Mouse (Mus musculus) midbrain, embryonic 12.5 days (tissue): Measurements from ENCODE around the gene Gm20388. TPM values are rescaled to one million over a fixed set of nuclear protein-coding genes. Genes with fewer than 3 reads are reported as not detected.

Source experiments
- ATAC-seq: fragments of 200-750 bp; cut with Nextera tagmentation; 2 replicates; pipeline ENCODE4 v1.8.0; 2017; ENCODE audit warnings: low read depth, moderate TSS enrichment, moderate library complexity; ENCODE audit not compliant: low FRiP score
- H3K27ac ChIP-seq: fragments of 300-500 bp; sonication (generic); replicated peaks from 2 replicates; pipeline ENCODE4 v1.5.1; 2016; ENCODE audit warnings: mild to moderate bottlenecking
- H3K27me3 ChIP-seq: fragments of 300-500 bp; sonication (generic); 2 replicates; pipeline ENCODE4 v1.6.1; 2016; ENCODE audit warnings: mild to moderate bottlenecking
- H3K36me3 ChIP-seq: fragments of 300-500 bp; sonication (generic); 2 replicates; pipeline ENCODE4 v1.6.1; 2016
- H3K4me1 ChIP-seq: fragments of 300-500 bp; sonication (generic); 2 replicates; pipeline ENCODE4 v1.6.1; 2016
- H3K4me2 ChIP-seq: fragments of 300-500 bp; sonication (generic); replicated peaks from 2 replicates; pipeline ENCODE4 v1.6.1; 2016; ENCODE audit warnings: mild to moderate bottlenecking, moderate library complexity
- H3K4me3 ChIP-seq: fragments of 300-500 bp; sonication (generic); 2 replicates; pipeline ENCODE4 v1.5.1; 2016; ENCODE audit warnings: mild to moderate bottlenecking
- H3K9ac ChIP-seq: fragments of 300-500 bp; sonication (generic); replicated peaks from 2 replicates; pipeline ENCODE4 v1.6.1; 2016; ENCODE audit warnings: mild to moderate bottlenecking, moderate library complexity
- H3K9me3 ChIP-seq: fragments of 300-500 bp; sonication (generic); 2 replicates; pipeline ENCODE4 v1.6.1; 2016; ENCODE audit warnings: mild to moderate bottlenecking
- WGBS: fragments of 180-500 bp; shearing (Covaris S2); methylation state at CpG from one replicate; pipeline ENCODE4 v1.1.7; 2016; 5-methylcytosine and 5-hydroxymethylcytosine counted together
- polyA plus RNA-seq: library from polyadenylated mRNA; unstranded; fragments of >200 nt; fragmentation: Nextera tagmentation; extraction: Ambion mirVana; gene quantifications from 2 replicates; pipeline ENCODE4 v1.2.1, GENCODE M21; 2016

The Gm20388 gene
- polyA plus RNA-seq, 1 experiment from 2014 or later, result not detected

- H3K27ac ChIP-seq, result no peak overlapping the region
These were observed 2913.9 kb downstream of the Gm20388 start for GRCm38 (mm10) chr8:122824571-122824970.

GRCm38 (mm10) chr8:122824986-122825385 is 2914.3 kb downstream of the Gm20388 start:
- H3K27me3 ChIP-seq, result peaks cover 10% of the 10 kb centered on the region; the same call in 1 of the 2 replicates
- 80% methylated on average over 9 of the region's 9 CpGs for WGBS
- H3K4me2 ChIP-seq, result no peak overlapping the region
- no peak overlapping the region for H3K9ac ChIP-seq
- H3K4me1 ChIP-seq, result peaks cover 14% of the 10 kb centered on the region; the same call in 1 of the 2 replicates
- ATAC-seq, result no peak
- H3K9me3 ChIP-seq, result no peaks in the 10 kb centered on the region
- H3K36me3 ChIP-seq, result no peaks in the 10 kb centered on the region
- H3K4me3 ChIP-seq, result no peak overlapping the region
- no peak overlapping the region for H3K27ac ChIP-seq

More at GRCm38 (mm10) chr8:122824571-122824970, 2913.9 kb downstream of the Gm20388 start:
- no peak for ATAC-seq
- no peak overlapping the region for H3K4me2 ChIP-seq
- H3K9ac ChIP-seq, result no peak overlapping the region
- H3K27me3 ChIP-seq, result peaks cover 10% of the 10 kb centered on the region; the same call in 1 of the 2 replicates
- peaks cover 14% of the 10 kb centered on the region; the same call in 1 of the 2 replicates for H3K4me1 ChIP-seq
- 50% methylated on average over 5 of the region's 5 CpGs for WGBS
- H3K4me3 ChIP-seq, result no peak overlapping the region
- no peaks in the 10 kb centered on the region for H3K36me3 ChIP-seq
- H3K9me3 ChIP-seq, result no peaks in the 10 kb centered on the region

- Histone ChIP-seq H3K4me1 (peaks cover 14% of the 10 kb centered on the region; the same call in 1 of the 2 replicates), H3K27ac (no peak overlapping the region), H3K4me3 (no peak overlapping the region), H3K9me3 (no peaks in the 10 kb centered on the region), H3K27me3 (peaks cover 10% of the 10 kb centered on the region; the same call in 1 of the 2 replicates), H3K9ac (no peak overlapping the region), H3K36me3 (no peaks in the 10 kb centered on the region), H3K4me2 (no peak overlapping the region)
- no peak for ATAC-seq
- WGBS, result 71% methylated on average over 8 of the region's 8 CpGs
These were observed 2914.8 kb downstream of the Gm20388 start for GRCm38 (mm10) chr8:122825408-122825807.

GRCm38 (mm10) chr8:122829396-122829795 is 2918.8 kb downstream of the Gm20388 start:
- no peak for ATAC-seq

GRCm38 (mm10) chr8:122830349-122831061 is 2919.9 kb downstream of the Gm20388 start:
- peak; percentile 83 for ATAC-seq
- H3K27ac ChIP-seq, result no peak overlapping the region
- H3K9me3 ChIP-seq, result no peaks in the 10 kb centered on the region
- H3K4me2 ChIP-seq, result no peak overlapping the region
- H3K4me3 ChIP-seq, result no peak overlapping the region
- 44% methylated on average over 8 of the region's 8 CpGs for WGBS
- H3K9ac ChIP-seq, result no peak overlapping the region
- H3K36me3 ChIP-seq, result no peaks in the 10 kb centered on the region
- H3K4me1 ChIP-seq, result peaks cover 7% of the 10 kb centered on the region; the same call in 1 of the 2 replicates
- H3K27me3 ChIP-seq, result peaks cover 17% of the 10 kb centered on the region; the same call in 1 of the 2 replicates

More at GRCm38 (mm10) chr8:122829396-122829795, 2918.8 kb downstream of the Gm20388 start:
- H3K27ac ChIP-seq, result no peak overlapping the region
- peaks cover 17% of the 10 kb centered on the region; the same call in 1 of the 2 replicates for H3K27me3 ChIP-seq
- H3K9me3 ChIP-seq, result no peaks in the 10 kb centered on the region
- no peak overlapping the region for H3K4me3 ChIP-seq
- no peaks in the 10 kb centered on the region for H3K36me3 ChIP-seq
- H3K4me2 ChIP-seq, result no peak overlapping the region
- peaks cover 14% of the 10 kb centered on the region; the same call in 1 of the 2 replicates for H3K4me1 ChIP-seq
- no peak overlapping the region for H3K9ac ChIP-seq
- WGBS, result 88% methylated on average over 3 of the region's 3 CpGs

GRCm38 (mm10) chr8:122834416-122834815 is 2923.8 kb downstream of the Gm20388 start:
- H3K4me3 ChIP-seq, result no peak overlapping the region
- no peaks in the 10 kb centered on the region for H3K9me3 ChIP-seq
- H3K9ac ChIP-seq, result no peak overlapping the region
- no peak overlapping the region for H3K27ac ChIP-seq
- no peak for ATAC-seq
- no peaks in the 10 kb centered on the region for H3K4me1 ChIP-seq
- H3K27me3 ChIP-seq, result peaks cover 8% of the 10 kb centered on the region; the same call in 1 of the 2 replicates
- no peak overlapping the region for H3K4me2 ChIP-seq
- 82% methylated on average over 8 of the region's 8 CpGs for WGBS
- H3K36me3 ChIP-seq, result no peaks in the 10 kb centered on the region

GRCm38 (mm10) chr8:122834971-122835370 is 2924.3 kb downstream of the Gm20388 start:
- no peak overlapping the region for H3K9ac ChIP-seq
- H3K4me2 ChIP-seq, result no peak overlapping the region
- H3K27ac ChIP-seq, result no peak overlapping the region
- no peaks in the 10 kb centered on the region for H3K9me3 ChIP-seq
- H3K4me1 ChIP-seq, result no peaks in the 10 kb centered on the region
- no peaks in the 10 kb centered on the region for H3K36me3 ChIP-seq
- 29% methylated on average over 8 of the region's 8 CpGs for WGBS
- peak; percentile 60; the same call in 1 of the 2 replicates for ATAC-seq
- H3K4me3 ChIP-seq, result no peak overlapping the region
- H3K27me3 ChIP-seq, result peaks cover 7% of the 10 kb centered on the region; the same call in 1 of the 2 replicates

GRCm38 (mm10) chr8:122836199-122836598 is 2925.6 kb downstream of the Gm20388 start:
- Histone ChIP-seq H3K4me3 (no peak overlapping the region), H3K4me2 (no peak overlapping the region), H3K9ac (no peak overlapping the region), H3K27me3 (peaks cover 4% of the 10 kb centered on the region; the same call in 1 of the 2 replicates), H3K4me1 (no peaks in the 10 kb centered on the region), H3K27ac (no peak overlapping the region), H3K36me3 (no peaks in the 10 kb centered on the region), H3K9me3 (no peaks in the 10 kb centered on the region)
- WGBS, result 86% methylated on average over 12 of the region's 12 CpGs
- ATAC-seq, result no peak

- Histone ChIP-seq H3K4me3 (no peak overlapping the region), H3K27me3 (no peaks in the 10 kb centered on the region), H3K4me2 (no peak overlapping the region), H3K27ac (no peak overlapping the region), H3K9ac (no peak overlapping the region), H3K36me3 (no peaks in the 10 kb centered on the region), H3K4me1 (no peaks in the 10 kb centered on the region), H3K9me3 (no peaks in the 10 kb centered on the region)
- no peak for ATAC-seq
- WGBS, result 89% methylated on average over 13 of the region's 13 CpGs
These were observed 2926.1 kb downstream of the Gm20388 start for GRCm38 (mm10) chr8:122836696-122837095.

GRCm38 (mm10) chr8:122844161-122844560 is 2933.5 kb downstream of the Gm20388 start:
- Histone ChIP-seq H3K4me1 (peaks cover 7% of the 10 kb centered on the region; the same call in 1 of the 2 replicates), H3K9ac (no peak overlapping the region), H3K9me3 (no peaks in the 10 kb centered on the region), H3K27me3 (peaks cover 16% of the 10 kb centered on the region; the same call in 1 of the 2 replicates), H3K27ac (no peak overlapping the region), H3K4me2 (no peak overlapping the region), H3K4me3 (no peak overlapping the region), H3K36me3 (no peaks in the 10 kb centered on the region)
- WGBS, result 78% methylated on average over 3 of the region's 3 CpGs
- no peak for ATAC-seq

GRCm38 (mm10) chr8:122845662-122846061 is 2935.0 kb downstream of the Gm20388 start:
- ATAC-seq, result no peak
- H3K4me3 ChIP-seq, result no peak overlapping the region
- no peak overlapping the region for H3K4me2 ChIP-seq
- H3K36me3 ChIP-seq, result no peaks in the 10 kb centered on the region
- no peak overlapping the region for H3K9ac ChIP-seq
- 87% methylated on average over 4 of the region's 4 CpGs for WGBS
- peaks cover 7% of the 10 kb centered on the region; the same call in 1 of the 2 replicates for H3K4me1 ChIP-seq
- H3K9me3 ChIP-seq, result no peaks in the 10 kb centered on the region
- peaks cover 23% of the 10 kb centered on the region; the same call in 1 of the 2 replicates for H3K27me3 ChIP-seq
- no peak overlapping the region for H3K27ac ChIP-seq

- H3K27ac ChIP-seq, result no peak within 1 kb of the TSS
- WGBS, result 15% methylated on average over 17 of the region's 18 CpGs
- peak; percentile 62 for ATAC-seq
- no peaks in the 10 kb centered on the region for H3K36me3 ChIP-seq
- no peak within 1 kb of the TSS for H3K9ac ChIP-seq
- no peaks in the 10 kb centered on the region for H3K9me3 ChIP-seq
- peak within 1 kb of the TSS; percentile 32 for H3K4me2 ChIP-seq
- H3K4me1 ChIP-seq, result peaks cover 7% of the 10 kb centered on the region
- 0 out of 2 replicates have a peak within 1 kb of the TSS, but pooled peaks have one; percentile 3 for H3K4me3 ChIP-seq
- peaks cover 26% of the 10 kb centered on the region; the same call in 1 of the 2 replicates for H3K27me3 ChIP-seq
These were observed 2937.4 kb downstream of the Gm20388 start, which contains the start of gene Cdh15 for GRCm38 (mm10) chr8:122847829-122848561. Gene Cdh15, plus strand, starts transcription at chr8:122847966.
